Mouse (Mus musculus): Measurements from ENCODE around the gene C87977. TPM values are rescaled to one million over a fixed set of nuclear protein-coding genes. Genes with fewer than 3 reads are reported as not detected.
"Not testable (repeated sequence)": the region's sequence is repeated elsewhere in the genome, so short reads cannot be mapped to it uniquely, and the experiment has no call there.

Gene C87977
- polyA plus RNA-seq (2012; ENCODE audit: insufficient read depth, insufficient read length, low replicate concordance, missing spikeins) = not detected in 2 replicates

GRCm38 (mm10) chr4:144213218-144213617 is at the start of gene C87977:
TSS of gene C87977 (minus strand) at chr4:144213318.
- H3K4me1 ChIP-seq (ENCODE audit: control insufficient read depth, insufficient read depth, low read length); H3K4me3 ChIP-seq (ENCODE audit: insufficient read depth, low read depth, low read length); H3K27ac ChIP-seq (ENCODE audit: insufficient read depth, low read depth, low read length): not testable (repeated sequence)
- 81% methylated on average over 1 of the region's 1 CpGs for WGBS

DNA sequence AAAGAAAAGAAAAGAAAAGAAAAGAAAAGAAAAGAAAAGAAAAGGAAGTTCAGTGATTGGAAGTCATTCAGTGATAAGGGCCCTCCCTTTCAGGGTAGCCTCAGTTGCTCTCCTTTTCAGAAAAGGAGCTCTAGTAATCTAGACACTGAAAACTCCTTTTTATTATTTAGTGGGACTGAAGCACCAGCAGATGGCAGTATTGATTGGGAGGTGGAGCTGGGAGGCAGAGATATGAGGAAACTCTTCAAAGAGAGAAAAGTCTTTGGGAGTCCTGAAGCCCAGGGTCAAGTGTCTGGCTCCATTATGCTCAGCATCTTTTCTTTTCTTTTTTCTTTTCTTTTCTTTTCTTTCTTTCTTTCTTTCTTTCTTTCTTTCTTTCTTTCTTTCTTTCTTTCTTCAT is 41.6 kb upstream of the C87977 start:
- not testable (repeated sequence) for H3K4me3 ChIP-seq (ENCODE audit: insufficient read depth, low read depth, low read length); H3K4me1 ChIP-seq (ENCODE audit: control insufficient read depth, insufficient read depth, low read length); H3K27ac ChIP-seq (ENCODE audit: insufficient read depth, low read depth, low read length)

GRCm38 (mm10) chr4:144190419-144190818 is 22.7 kb downstream of the C87977 start, which contains the start of gene Oog2:
TSS of gene Oog2 (plus strand) at chr4:144190719.
- 26% methylated on average over 1 of the region's 1 CpGs for WGBS
- H3K4me1 ChIP-seq (ENCODE audit: control insufficient read depth, insufficient read depth, low read length) = no peaks in the 10 kb centered on the region
- no peak within 1 kb of the TSS for H3K27ac ChIP-seq (ENCODE audit: insufficient read depth, low read depth, low read length)
- H3K4me3 ChIP-seq (ENCODE audit: insufficient read depth, low read depth, low read length) = no peak within 1 kb of the TSS
- no peak for TF ChIP-seq CTCF (IDR thresholded peaks at IDR 0.05; ENCODE audit: insufficient read depth, low read depth, low read length)
- TF ChIP-seq POLR2A (IDR thresholded peaks at IDR 0.05; ENCODE audit: insufficient read depth, low read depth, low read length) = no peak

DNA sequence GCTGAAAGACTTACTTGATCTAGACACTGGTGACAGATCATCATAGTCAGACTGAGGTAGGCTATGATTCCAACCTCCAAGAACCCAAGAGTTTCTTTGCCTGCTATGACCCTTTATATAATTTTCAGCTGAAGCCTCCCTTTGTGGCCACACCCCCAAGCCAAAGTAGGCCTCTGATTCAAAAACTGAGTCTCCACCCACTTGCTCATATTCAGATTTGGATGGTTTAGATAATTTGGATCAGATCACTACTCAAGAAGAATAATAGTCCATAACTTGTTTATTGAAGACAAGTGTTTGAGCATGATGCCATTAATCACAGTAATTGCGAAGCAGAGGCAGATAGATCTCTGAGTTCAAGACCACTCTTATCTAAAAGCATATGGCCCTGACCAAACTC is 50.6 kb downstream of the C87977 start, which contains the start of gene Oog3:
Gene Oog3 (minus strand): TSS at position 101 of the 400 bp plus-strand sequence.
- no peak within 1 kb of the TSS for H3K27ac ChIP-seq (ENCODE audit: insufficient read depth, low read depth, low read length)

More for the DNA sequence above, 50.6 kb downstream of the C87977 start, which contains the start of gene Oog3:
- H3K4me1 ChIP-seq (ENCODE audit: control insufficient read depth, insufficient read depth, low read length) = no peaks in the 10 kb centered on the region
- WGBS = 89% methylated on average over 1 of the region's 1 CpGs
- TF ChIP-seq POLR2A (IDR thresholded peaks at IDR 0.05; ENCODE audit: insufficient read depth, low read depth, low read length) (no peak), CTCF (IDR thresholded peaks at IDR 0.05; ENCODE audit: insufficient read depth, low read depth, low read length) (no peak)
- H3K4me3 ChIP-seq (ENCODE audit: insufficient read depth, low read depth, low read length) = no peak within 1 kb of the TSS

Other genes with a start within 250 kb of the C87977 start
- gene Gm13101, start 246.4 kb downstream of the C87977 start, polyA plus RNA-seq (2012; ENCODE audit: insufficient read depth, insufficient read length, low replicate concordance, missing spikeins) = not detected in 2 replicates
- gene Pramef17, start 218.9 kb downstream of the C87977 start, polyA plus RNA-seq (2012; ENCODE audit: insufficient read depth, insufficient read length, low replicate concordance, missing spikeins) = not detected in 2 replicates
- not detected in 2 replicates for gene Pramel4, start 154.2 kb downstream of the C87977 start, polyA plus RNA-seq (2012; ENCODE audit: insufficient read depth, insufficient read length, low replicate concordance, missing spikeins)
- gene Gm13102, start 106.8 kb downstream of the C87977 start, polyA plus RNA-seq (2012; ENCODE audit: insufficient read depth, insufficient read length, low replicate concordance, missing spikeins) = not detected in 2 replicates
- not detected in 2 replicates for gene Oog3, start 50.7 kb downstream of the C87977 start, polyA plus RNA-seq (2012; ENCODE audit: insufficient read depth, insufficient read length, low replicate concordance, missing spikeins)
- gene Oog2, start 22.6 kb downstream of the C87977 start, polyA plus RNA-seq (2012; ENCODE audit: insufficient read depth, insufficient read length, low replicate concordance, missing spikeins) = not detected in 2 replicates
- not detected in 2 replicates for gene Pramel5, start 67.2 kb upstream of the C87977 start, polyA plus RNA-seq (2012; ENCODE audit: insufficient read depth, insufficient read length, low replicate concordance, missing spikeins)
- gene Gm13128, start 116.9 kb upstream of the C87977 start, polyA plus RNA-seq (2012; ENCODE audit: insufficient read depth, insufficient read length, low replicate concordance, missing spikeins) = not detected in 2 replicates
- gene Gm13119, start 144.6 kb upstream of the C87977 start, polyA plus RNA-seq (2012; ENCODE audit: insufficient read depth, insufficient read length, low replicate concordance, missing spikeins) = not detected in 2 replicates
- not detected in 2 replicates for gene Pramef20, start 164.6 kb upstream of the C87977 start, polyA plus RNA-seq (2012; ENCODE audit: insufficient read depth, insufficient read length, low replicate concordance, missing spikeins)
- not detected in 2 replicates for gene Pramef12, start 195.1 kb upstream of the C87977 start, polyA plus RNA-seq (2012; ENCODE audit: insufficient read depth, insufficient read length, low replicate concordance, missing spikeins)
- gene 1700012P22Rik, start 225.5 kb upstream of the C87977 start, polyA plus RNA-seq (2012; ENCODE audit: insufficient read depth, insufficient read length, low replicate concordance, missing spikeins) = not detected in 2 replicates
- not detected in 2 replicates for gene Gm9944, start 240.0 kb upstream of the C87977 start, polyA plus RNA-seq (2012; ENCODE audit: insufficient read depth, insufficient read length, low replicate concordance, missing spikeins)

All from olfactory bulb, adult 2 months (tissue).